Mouse (Mus musculus) frontal cortex, adult 2 months (tissue): ENCODE results near the gene Bcl11a. TPM values are rescaled to one million over a fixed set of nuclear protein-coding genes. Genes with fewer than 3 reads are reported as not detected.

Source experiments
- DNase-seq, 2 experiments: peaks; one replicate each; pipeline ENCODE4 v3.0.0; 2022; ENCODE audit warnings: low spot score in 1 of 2; ENCODE audit errors: extremely low spot score in 1 of 2
- polyA plus RNA-seq: library from polyadenylated mRNA; depleted of rRNA; stranded (reverse); fragments of >200 nt; gene quantifications from 2 replicates; pipeline ENCODE4 v1.2.3, GENCODE M21; 2012

The Bcl11a gene
- polyA plus RNA-seq, 1 experiment = 81.5 TPM

GRCm38 (mm10) chr11:24079392-24080391 lies 1.8 kb downstream of the Bcl11a start:
- DNase-seq = no peak

GRCm38 (mm10) chr11:24080541-24080940 lies 2.7 kb downstream of the Bcl11a start:
- no peak for DNase-seq

GRCm38 (mm10) chr11:24081016-24081686 lies 3.3 kb downstream of the Bcl11a start:
- peak in 1 of 2 experiments; percentile 87 for DNase-seq

GRCm38 (mm10) chr11:24081687-24082384 lies 4.0 kb downstream of the Bcl11a start:
- DNase-seq = no peak

GRCm38 (mm10) chr11:24082385-24083075 lies 4.7 kb downstream of the Bcl11a start:
- DNase-seq = no peak

- DNase-seq = no peak
Observed at GRCm38 (mm10) chr11:24083076-24083405, 5.2 kb downstream of the Bcl11a start.

GRCm38 (mm10) chr11:24083423-24083822 lies 5.6 kb downstream of the Bcl11a start:
- no peak for DNase-seq

- DNase-seq = no peak
Observed at GRCm38 (mm10) chr11:24084077-24084476, 6.2 kb downstream of the Bcl11a start.

GRCm38 (mm10) chr11:24084590-24084989 lies 6.7 kb downstream of the Bcl11a start:
- DNase-seq = no peak

- no peak for DNase-seq
Observed at GRCm38 (mm10) chr11:24085986-24086385, 8.1 kb downstream of the Bcl11a start.

GRCm38 (mm10) chr11:24087069-24087468 lies 9.2 kb downstream of the Bcl11a start:
- DNase-seq = no peak

- DNase-seq = no peak
Observed at GRCm38 (mm10) chr11:24090443-24090842, 12.6 kb downstream of the Bcl11a start.

GRCm38 (mm10) chr11:24091393-24092080 lies 13.7 kb downstream of the Bcl11a start:
- no peak for DNase-seq

- DNase-seq = no peak
Observed at GRCm38 (mm10) chr11:24092618-24093017, 14.8 kb downstream of the Bcl11a start.

GRCm38 (mm10) chr11:24094086-24094487 lies 16.2 kb downstream of the Bcl11a start:
- no peak for DNase-seq

- no peak for DNase-seq
Observed at GRCm38 (mm10) chr11:24095236-24095635, 17.4 kb downstream of the Bcl11a start.

GRCm38 (mm10) chr11:24095656-24096353 lies 17.9 kb downstream of the Bcl11a start:
- no peak for DNase-seq

GRCm38 (mm10) chr11:24096483-24096882 lies 18.6 kb downstream of the Bcl11a start:
- DNase-seq = no peak

- DNase-seq = no peak
Observed at GRCm38 (mm10) chr11:24097026-24097425, 19.2 kb downstream of the Bcl11a start.
